Mouse (Mus musculus) kidney, adult 18-20 months (tissue): ENCODE measurements around the gene Ftl1.

ENCODE experiments used
- DNase-seq: peaks from one replicate; pipeline ENCODE4 v3.0.0; 2021

The Ftl1 gene

GRCm38 (mm10) chr7:45409497-45410163 is 50.1 kb downstream of the Ftl1 start:
- no peak for DNase-seq

- no peak for DNase-seq
Observed at GRCm38 (mm10) chr7:45408949-45409348, 50.7 kb downstream of the Ftl1 start.

GRCm38 (mm10) chr7:45408351-45408750 is 51.3 kb downstream of the Ftl1 start:
- no peak for DNase-seq
